Mouse (Mus musculus) adrenal gland, postnatal 25 days (tissue): ENCODE data around the gene Adam22. TPM values are rescaled to one million over a fixed set of nuclear protein-coding genes. Genes with fewer than 3 reads are reported as not detected.
"Not testable (repeated sequence)": the region's sequence is repeated elsewhere in the genome, so short reads cannot be mapped to it uniquely, and the experiment has no call there.

Experiments used
- DNase-seq: peaks from one replicate; pipeline ENCODE4 v3.0.0; 2021; ENCODE audit warnings: mixed read lengths
- total RNA-seq: library from RNA; stranded (reverse); gene quantifications from 2 replicates; pipeline ENCODE4 v1.2.3, GENCODE M21; 2021

Gene Adam22
- total RNA-seq, 1 experiment from 2014 or later: 3.9 TPM

GRCm38 (mm10) chr5:8326671-8327070 lies 41.3 kb downstream of the Adam22 start:
- DNase-seq: no peak

GRCm38 (mm10) chr5:8312324-8312723 lies 55.6 kb downstream of the Adam22 start:
- no peak for DNase-seq

- no peak for DNase-seq
Observed at GRCm38 (mm10) chr5:8310907-8311306, 57.1 kb downstream of the Adam22 start.

- DNase-seq: no peak
Observed at GRCm38 (mm10) chr5:8297719-8298419, 70.1 kb downstream of the Adam22 start.

GRCm38 (mm10) chr5:8293287-8293686 lies 74.7 kb downstream of the Adam22 start:
- no peak for DNase-seq

GRCm38 (mm10) chr5:8291496-8291895 lies 76.5 kb downstream of the Adam22 start:
- no peak for DNase-seq

- no peak for DNase-seq
Observed at GRCm38 (mm10) chr5:8289678-8290614, 78.0 kb downstream of the Adam22 start.

- DNase-seq: no peak
Observed at GRCm38 (mm10) chr5:8284123-8284522, 83.8 kb downstream of the Adam22 start.

GRCm38 (mm10) chr5:8276141-8276540 lies 91.8 kb downstream of the Adam22 start:
- DNase-seq: no peak

- no peak for DNase-seq
Observed at GRCm38 (mm10) chr5:8257366-8257765, 110.6 kb downstream of the Adam22 start.

- DNase-seq: no peak
Observed at GRCm38 (mm10) chr5:8256487-8256886, 111.5 kb downstream of the Adam22 start.

- DNase-seq: no peak
Observed at GRCm38 (mm10) chr5:8244696-8245095, 123.3 kb downstream of the Adam22 start.

- DNase-seq: no peak
Observed at GRCm38 (mm10) chr5:8243064-8243615, 124.8 kb downstream of the Adam22 start.

GRCm38 (mm10) chr5:8242660-8243059 lies 125.3 kb downstream of the Adam22 start:
- no peak for DNase-seq

- DNase-seq: no peak
Observed at GRCm38 (mm10) chr5:8227073-8227472, 140.9 kb downstream of the Adam22 start.

- DNase-seq: no peak
Observed at GRCm38 (mm10) chr5:8224321-8224705, 143.6 kb downstream of the Adam22 start.

GRCm38 (mm10) chr5:8223597-8224320 lies 144.2 kb downstream of the Adam22 start:
- DNase-seq: no peak

GRCm38 (mm10) chr5:8221630-8222029 lies 146.3 kb downstream of the Adam22 start:
- no peak for DNase-seq

GRCm38 (mm10) chr5:8215841-8216240 lies 152.1 kb downstream of the Adam22 start:
- no peak for DNase-seq

GRCm38 (mm10) chr5:8184992-8185391 lies 183.0 kb downstream of the Adam22 start:
- DNase-seq: not testable (repeated sequence)

GRCm38 (mm10) chr5:8180646-8181045 lies 187.3 kb downstream of the Adam22 start:
- DNase-seq: no peak

- DNase-seq: no peak
Observed at GRCm38 (mm10) chr5:8178111-8178510, 189.8 kb downstream of the Adam22 start.
